In genomic region chr13:48153248-48153647, GRCm38 (mm10) we compare ENCODE assay signal across 16 mouse cellular contexts.
DNase-seq lines count a peak whose midpoint lies in the region; ATAC-seq lines count a peak whose summit lies in the region.
"Had no signal": no experiment of that assay in that cellular context is flagged by ENCODE, and none has a peak within 500 bp of the region (broad histone marks: within the 10 kb centered on the region; RNA-seq: fewer than 3 reads in every experiment).

No protein-coding gene starts in this region.

- peak overlapping the region; percentile 65; the same call in 1 of the 2 replicates for H3K27ac ChIP-seq in midbrain, embryonic 11.5 days (ENCODE audit: low read depth, low read length)
- no peak overlapping the region for H3K27ac ChIP-seq in midbrain, embryonic 16.5 days (ENCODE audit: low read length)
- peak overlapping the region; percentile 56 for H3K27ac ChIP-seq in forebrain, embryonic 15.5 days (replicated peaks)
- peak overlapping the region; percentile 74 for H3K27ac ChIP-seq in neural tube, embryonic 13.5 days (replicated peaks)
- H3K27ac ChIP-seq: embryonic facial prominence, embryonic 12.5 days; heart, embryonic 13.5 days; liver, embryonic 13.5 days had no signal

- H3K9me3 ChIP-seq in midbrain, embryonic 11.5 days (ENCODE audit: control insufficient read depth, low read length) = no peaks in the 10 kb centered on the region
- no peaks in the 10 kb centered on the region for H3K9me3 ChIP-seq in midbrain, embryonic 16.5 days (replicated peaks; ENCODE audit: control insufficient read depth, low read length, poor library complexity, severe bottlenecking)
- no peaks in the 10 kb centered on the region for H3K9me3 ChIP-seq in forebrain, embryonic 15.5 days
- H3K9me3 ChIP-seq in neural tube, embryonic 13.5 days = no peaks in the 10 kb centered on the region
- H3K9me3 ChIP-seq: heart, embryonic 13.5 days; liver, embryonic 13.5 days had no signal

- no peaks in the 10 kb centered on the region for H3K27me3 ChIP-seq in midbrain, embryonic 11.5 days (ENCODE audit: control insufficient read depth, insufficient read depth, low read length)
- no peaks in the 10 kb centered on the region for H3K27me3 ChIP-seq in midbrain, embryonic 16.5 days (ENCODE audit: control insufficient read depth, insufficient read depth, low read depth, low read length)
- no peaks in the 10 kb centered on the region for H3K27me3 ChIP-seq in forebrain, embryonic 15.5 days
- no peaks in the 10 kb centered on the region for H3K27me3 ChIP-seq in neural tube, embryonic 13.5 days
- H3K27me3 ChIP-seq: embryonic facial prominence, embryonic 12.5 days; heart, embryonic 13.5 days; liver, embryonic 13.5 days had no signal

- peak; percentile 49 to 76 for DNase-seq in cerebellum, postnatal 10 days
- DNase-seq in cerebellum, postnatal 4 days (ENCODE audit: low spot score in 2 of 2) = no peak
- DNase-seq in midbrain, embryonic 11.5 days (ENCODE audit: low spot score, missing footprints) = no peak
- DNase-seq in heart, postnatal 14 days = no peak
- DNase-seq in lung, postnatal 25 days (ENCODE audit: low spot score) = no peak
- DNase-seq: adrenal gland, postnatal 10 days; kidney, postnatal 14 days; liver, embryonic 13.5 days; lung, postnatal 36 days; thymus, postnatal 14 days had no signal

- no peak overlapping the region for H3K9ac ChIP-seq in midbrain, embryonic 11.5 days (ENCODE audit: low read length)
- no peak overlapping the region for H3K9ac ChIP-seq in midbrain, embryonic 16.5 days (ENCODE audit: low read depth, low read length)
- H3K9ac ChIP-seq in forebrain, embryonic 15.5 days (replicated peaks) = no peak overlapping the region
- no peak overlapping the region for H3K9ac ChIP-seq in neural tube, embryonic 13.5 days
- H3K9ac ChIP-seq: embryonic facial prominence, embryonic 12.5 days; heart, embryonic 13.5 days; liver, embryonic 13.5 days had no signal

- no peak overlapping the region for H3K4me3 ChIP-seq in midbrain, embryonic 11.5 days (ENCODE audit: low read depth, low read length)
- no peak overlapping the region for H3K4me3 ChIP-seq in midbrain, embryonic 16.5 days (ENCODE audit: low read depth, low read length)
- no peak overlapping the region for H3K4me3 ChIP-seq in forebrain, embryonic 15.5 days
- H3K4me3 ChIP-seq in neural tube, embryonic 13.5 days = no peak overlapping the region
- H3K4me3 ChIP-seq: embryonic facial prominence, embryonic 12.5 days; heart, embryonic 13.5 days; liver, embryonic 13.5 days; myocyte had no signal

- no peak overlapping the region for H3K4me2 ChIP-seq in midbrain, embryonic 11.5 days
- H3K4me2 ChIP-seq in midbrain, embryonic 16.5 days (ENCODE audit: low read length) = no peak overlapping the region
- H3K4me2 ChIP-seq in forebrain, embryonic 15.5 days (replicated peaks) = no peak overlapping the region
- H3K4me2 ChIP-seq in neural tube, embryonic 13.5 days = no peak overlapping the region
- H3K4me2 ChIP-seq: embryonic facial prominence, embryonic 12.5 days; heart, embryonic 13.5 days; liver, embryonic 13.5 days had no signal

- ATAC-seq in midbrain, embryonic 11.5 days (ENCODE audit: low FRiP score) = no peak
- no peak for ATAC-seq in midbrain, embryonic 16.5 days
- no peak for ATAC-seq in forebrain, embryonic 15.5 days (replicated peaks)
- peak; percentile 36; the same call in 1 of the 2 replicates for ATAC-seq in neural tube, embryonic 13.5 days (ENCODE audit: low read depth)

- intact Hi-C loops in heart, postnatal 14 days (cut with DNase I) = no loop called here

- 56% methylated on average over 7 of the region's 7 CpGs for WGBS in midbrain, embryonic 11.5 days
- 53% methylated on average over 7 of the region's 7 CpGs for WGBS in midbrain, embryonic 16.5 days
- 24% methylated on average over 7 of the region's 7 CpGs for WGBS in forebrain, embryonic 15.5 days
- 36% methylated on average over 7 of the region's 7 CpGs for WGBS in neural tube, embryonic 13.5 days

- H3K36me3 ChIP-seq in midbrain, embryonic 11.5 days (ENCODE audit: control insufficient read depth, insufficient read depth, low read length) = no peaks in the 10 kb centered on the region
- H3K36me3 ChIP-seq in midbrain, embryonic 16.5 days (ENCODE audit: control insufficient read depth, insufficient read depth, low read length) = no peaks in the 10 kb centered on the region
- H3K36me3 ChIP-seq in forebrain, embryonic 15.5 days = no peaks in the 10 kb centered on the region
- H3K36me3 ChIP-seq in neural tube, embryonic 13.5 days = no peaks in the 10 kb centered on the region
- H3K36me3 ChIP-seq: embryonic facial prominence, embryonic 12.5 days; heart, embryonic 13.5 days; liver, embryonic 13.5 days had no signal

- H3K4me1 ChIP-seq in midbrain, embryonic 11.5 days (ENCODE audit: control insufficient read depth, insufficient read depth, low read length) = peaks cover 32% of the 10 kb centered on the region
- H3K4me1 ChIP-seq in midbrain, embryonic 16.5 days (ENCODE audit: control insufficient read depth, insufficient read depth, low read length) = peaks cover 7% of the 10 kb centered on the region; the same call in 1 of the 2 replicates
- H3K4me1 ChIP-seq in forebrain, embryonic 15.5 days = peaks cover 30% of the 10 kb centered on the region
- H3K4me1 ChIP-seq in neural tube, embryonic 13.5 days (replicated peaks) = peaks cover 25% of the 10 kb centered on the region
- H3K4me1 ChIP-seq: embryonic facial prominence, embryonic 12.5 days; liver, embryonic 13.5 days had no signal

Comparison
In these comparisons a context has a peak if more than half of its experiments do, and no peak if none do; other contexts are left out.
1. DNase-seq: peak in cerebellum, postnatal 10 days (2 of 2); none in cerebellum, postnatal 4 days (0 of 2), midbrain, embryonic 11.5 days (single experiment), heart, postnatal 14 days (0 of 2) and lung, postnatal 25 days (single experiment).